Mouse (Mus musculus) liver, adult 2 months (tissue): ENCODE results near the gene Tbx10. TPM values are rescaled to one million over a fixed set of nuclear protein-coding genes. Genes with fewer than 3 reads are reported as not detected.

Experiments
- DNase-seq: peaks from one replicate; pipeline ENCODE4 v3.0.0-alpha.2; 2011; ENCODE audit warnings: low read depth, low spot score; ENCODE audit errors: extremely low read depth
- H3K27ac ChIP-seq: fragments of 200-500 bp; replicated peaks from 2 replicates; pipeline ENCODE4 v1.5.1; 2012; ENCODE audit warnings: low read depth, mild to moderate bottlenecking, control low read depth, inconsistent platforms, low read length; ENCODE audit not compliant: insufficient read depth
- H3K27me3 ChIP-seq: fragments of 200-500 bp; 2 replicates; pipeline ENCODE4 v1.6.1; 2012; ENCODE audit warnings: mild to moderate bottlenecking, moderate library complexity, low read length, inconsistent platforms; ENCODE audit not compliant: control insufficient read depth, insufficient read depth
- H3K36me3 ChIP-seq: fragments of 200-500 bp; 2 replicates; pipeline ENCODE4 v1.6.1; 2012; ENCODE audit warnings: low read length, inconsistent platforms; ENCODE audit not compliant: control insufficient read depth, insufficient read depth
- H3K4me1 ChIP-seq: fragments of 200-500 bp; 2 replicates; pipeline ENCODE4 v1.6.1; 2011; ENCODE audit warnings: low read length; ENCODE audit not compliant: control insufficient read depth, insufficient read depth
- H3K4me3 ChIP-seq: fragments of 200-500 bp; 2 replicates; pipeline ENCODE4 v1.5.1; 2011; ENCODE audit warnings: low read depth, mild to moderate bottlenecking, control low read depth, low read length, moderate library complexity; ENCODE audit not compliant: insufficient read depth
- H3K79me2 ChIP-seq: fragments of 200-500 bp; 2 replicates; pipeline ENCODE4 v1.6.1; 2012; ENCODE audit warnings: inconsistent platforms, mild to moderate bottlenecking, low read length, moderate library complexity; ENCODE audit not compliant: control insufficient read depth, insufficient read depth
- H3K9ac ChIP-seq: fragments of 200-500 bp; 2 replicates; pipeline ENCODE4 v1.6.1; 2012; ENCODE audit warnings: low read depth, mild to moderate bottlenecking, control low read depth, inconsistent platforms, low read length
- CTCF ChIP-seq: fragments of 200-500 bp; IDR thresholded peaks from 2 replicates; pipeline ENCODE4 v1.5.1; 2011; ENCODE audit warnings: low read depth, low read length, control low read depth
- POLR2A ChIP-seq: fragments of 200-500 bp; IDR thresholded peaks from 2 replicates; pipeline ENCODE4 v1.6.1; 2011; ENCODE audit warnings: low read length, control low read depth; ENCODE audit not compliant: insufficient read depth; ENCODE audit errors: extremely low read depth
- WGBS: fragments of 180-500 bp; shearing (Covaris S2); methylation state at CpG from one replicate; pipeline ENCODE4 v1.1.7; 2018; 5-methylcytosine and 5-hydroxymethylcytosine counted together
- polyA plus RNA-seq: library from polyadenylated mRNA; depleted of rRNA; stranded (reverse); fragments of >200 nt; gene quantifications from 2 replicates; pipeline ENCODE4 v1.2.3, GENCODE M21; 2012
- total RNA-seq: library from RNA; depleted of rRNA; stranded (reverse); fragments of >200 nt; gene quantifications from 2 replicates; pipeline ENCODE4 v1.2.3, GENCODE M21; 2014

Gene Tbx10
- total and polyA plus RNA-seq, 2 experiments, result not detected

DNA sequence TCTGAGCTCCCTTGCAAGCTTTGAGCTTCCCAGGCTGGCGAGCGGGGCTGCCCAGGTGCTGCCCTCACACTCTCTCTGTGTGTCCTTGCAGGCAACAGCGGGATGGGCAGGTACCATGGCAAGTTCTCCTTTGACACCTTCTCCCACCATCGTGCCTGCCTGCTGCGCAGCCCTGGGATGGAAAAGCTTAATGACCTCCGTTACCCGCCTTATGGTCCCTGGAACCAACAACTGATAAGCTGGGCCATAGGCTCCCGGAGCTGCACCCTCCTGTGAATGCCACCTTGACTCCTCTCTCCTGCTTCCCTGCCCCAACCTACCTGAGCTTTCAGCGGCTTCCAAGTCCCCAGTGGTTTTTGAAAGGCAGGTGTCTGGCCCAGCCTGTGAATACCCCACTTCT lies 11.6 kb upstream of the Tbx10 start:
- Histone ChIP-seq H3K4me3 (no peak overlapping the region), H3K27ac (no peak overlapping the region), H3K79me2 (no peaks in the 10 kb centered on the region), H3K9ac (no peak overlapping the region), H3K4me1 (peaks cover 16% of the 10 kb centered on the region), H3K27me3 (no peaks in the 10 kb centered on the region), H3K36me3 (no peaks in the 10 kb centered on the region)
- WGBS, result 89% methylated on average over 9 of the region's 9 CpGs
- DNase-seq, result no peak
- TF ChIP-seq POLR2A, result no peak
- no peak for TF ChIP-seq CTCF

GRCm38 (mm10) chr19:3983527-3984200 lies 8.9 kb upstream of the Tbx10 start:
- Histone ChIP-seq H3K9ac (no peak overlapping the region), H3K27me3 (no peaks in the 10 kb centered on the region), H3K4me3 (no peak overlapping the region), H3K4me1 (peaks cover 28% of the 10 kb centered on the region), H3K36me3 (peaks cover under 1% of the 10 kb centered on the region; the same call in 1 of the 2 replicates), H3K27ac (no peak overlapping the region), H3K79me2 (no peaks in the 10 kb centered on the region)
- DNase-seq, result peak; percentile 34
- no peak for TF ChIP-seq POLR2A
- no peak for TF ChIP-seq CTCF
- 78% methylated on average over 9 of the region's 9 CpGs for WGBS

DNA sequence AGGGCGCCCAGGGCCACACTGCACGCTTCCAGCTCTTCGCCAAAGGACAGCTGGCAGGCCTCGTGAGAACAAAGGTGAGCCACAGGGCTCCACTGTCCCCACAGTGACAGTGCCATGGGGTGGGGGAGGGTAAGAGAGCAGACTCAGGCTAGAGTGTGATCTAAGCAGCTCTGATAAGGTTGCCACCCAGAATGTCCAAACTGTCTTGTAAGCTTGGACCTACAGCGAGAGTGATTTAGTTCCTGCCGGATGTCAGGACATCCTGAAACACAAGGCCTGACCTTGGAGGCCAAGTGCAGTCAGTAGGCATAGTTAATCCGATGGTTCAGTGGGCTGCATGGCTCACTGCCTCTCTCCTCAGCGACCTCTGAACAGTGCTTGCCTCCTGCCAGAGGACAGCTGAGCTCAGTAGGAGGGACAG lies 7.3 kb upstream of the Tbx10 start:
- no peak overlapping the region for H3K4me3 ChIP-seq
- H3K27ac ChIP-seq, result peak overlapping the region; percentile 97
- H3K27me3 ChIP-seq, result no peaks in the 10 kb centered on the region
- peak; percentile 94 for DNase-seq
- 5% methylated on average over 8 of the region's 8 CpGs for WGBS
- TF ChIP-seq CTCF (no peak), POLR2A (no peak)
- H3K9ac ChIP-seq, result peak overlapping the region; percentile 0; the same call in 1 of the 2 replicates
- no peaks in the 10 kb centered on the region for H3K79me2 ChIP-seq
- peaks cover 28% of the 10 kb centered on the region for H3K4me1 ChIP-seq
- peaks cover 3% of the 10 kb centered on the region; the same call in 1 of the 2 replicates for H3K36me3 ChIP-seq

DNA sequence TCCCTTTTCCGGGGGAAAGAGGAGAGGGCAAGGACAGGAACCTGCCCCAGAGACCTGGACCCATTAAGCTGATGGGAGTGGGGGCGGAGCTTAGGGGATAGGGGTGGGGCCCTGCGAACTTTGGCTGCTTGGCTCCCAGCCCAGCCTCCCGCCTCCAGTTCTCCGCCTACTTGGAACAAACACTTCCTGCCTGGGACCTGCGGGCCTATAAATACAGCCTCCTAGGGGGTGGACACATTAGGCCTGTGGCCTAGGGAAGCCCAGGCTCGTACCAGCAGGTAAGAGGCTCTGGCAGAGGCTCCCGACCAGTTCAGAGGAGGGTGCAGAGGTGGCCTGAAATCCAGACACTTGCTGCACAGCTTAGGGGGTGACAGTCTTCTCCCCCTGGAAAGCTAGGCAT lies 6.2 kb upstream of the Tbx10 start, which contains the start of gene Acy3:
Gene Acy3, plus strand, starts transcription at position 237 of the 400 bp plus-strand sequence.
- TF ChIP-seq POLR2A, result peak; percentile 99
- TF ChIP-seq CTCF, result no peak
- WGBS, result 4% methylated on average over 8 of the region's 8 CpGs
- Histone ChIP-seq H3K4me3 (peak within 1 kb of the TSS; percentile 44), H3K27ac (peak within 1 kb of the TSS; percentile 97), H3K9ac (peak within 1 kb of the TSS; percentile 71), H3K79me2 (no peaks in the 10 kb centered on the region), H3K4me1 (peaks cover 28% of the 10 kb centered on the region), H3K36me3 (peaks cover 3% of the 10 kb centered on the region; the same call in 1 of the 2 replicates), H3K27me3 (no peaks in the 10 kb centered on the region)
- peak; percentile 93 for DNase-seq

- no peak overlapping the region for H3K4me3 ChIP-seq
- TF ChIP-seq CTCF (no peak), POLR2A (no peak)
- peaks cover 28% of the 10 kb centered on the region for H3K4me1 ChIP-seq
- H3K79me2 ChIP-seq, result no peaks in the 10 kb centered on the region
- DNase-seq, result no peak
- H3K27ac ChIP-seq, result no peak overlapping the region
- no peaks in the 10 kb centered on the region for H3K27me3 ChIP-seq
- H3K9ac ChIP-seq, result no peak overlapping the region
- WGBS, result 95% methylated on average over 14 of the region's 14 CpGs
- peaks cover 3% of the 10 kb centered on the region; the same call in 1 of the 2 replicates for H3K36me3 ChIP-seq
Measured at GRCm38 (mm10) chr19:3988066-3988465, 4.5 kb upstream of the Tbx10 start.

GRCm38 (mm10) chr19:3988750-3989149 lies 3.8 kb upstream of the Tbx10 start:
- 93% methylated on average over 4 of the region's 4 CpGs for WGBS
- TF ChIP-seq POLR2A (no peak), CTCF (peak; percentile 4; the same call in 1 of the 2 replicates)
- Histone ChIP-seq H3K4me1 (peaks cover 28% of the 10 kb centered on the region), H3K27me3 (no peaks in the 10 kb centered on the region), H3K79me2 (no peaks in the 10 kb centered on the region), H3K9ac (no peak overlapping the region), H3K36me3 (peaks cover 3% of the 10 kb centered on the region; the same call in 1 of the 2 replicates), H3K4me3 (no peak overlapping the region), H3K27ac (no peak overlapping the region)
- no peak for DNase-seq
